Mouse (Mus musculus): Measurements from ENCODE around the gene Tdgf1. TPM values are rescaled to one million over a fixed set of nuclear protein-coding genes. Genes with fewer than 3 reads are reported as not detected.

The Tdgf1 gene
- polyA plus RNA-seq, 2 experiments: not detected

GRCm38 (mm10) chr9:110916786-110917185 lies 29.2 kb downstream of the Tdgf1 start, which contains the start of gene Fam240a:
TSS of gene Fam240a (minus strand) at chr9:110916861.
- H3K27me3 ChIP-seq (ENCODE audit: control insufficient read depth, insufficient read depth, low read length): no peaks in the 10 kb centered on the region
- no peak within 1 kb of the TSS for H3K4me2 ChIP-seq (ENCODE audit: low read depth)
- WGBS (ENCODE audit: insufficient replicate concordance): 66% methylated on average over 7 of the region's 7 CpGs
- H3K27ac ChIP-seq: no peak within 1 kb of the TSS
- no peak within 1 kb of the TSS for H3K9ac ChIP-seq (replicated peaks)
- no peak within 1 kb of the TSS for H3K4me3 ChIP-seq (ENCODE audit: insufficient read depth in 1 of 2, low read depth in 2 of 2, low read length in 2 of 2)
- TF ChIP-seq CTCF (IDR thresholded peaks at IDR 0.05; ENCODE audit: low read depth) (no peak), EP300 (IDR thresholded peaks at IDR 0.05; ENCODE audit: low read depth) (no peak)
- DNase-seq (ENCODE audit: low read depth in 3 of 3, low spot score in 3 of 3): no peak
- ATAC-seq (ENCODE audit: insufficient read depth): no peak
- H3K9me3 ChIP-seq (ENCODE audit: control insufficient read depth, low read length): no peaks in the 10 kb centered on the region
- H3K36me3 ChIP-seq (replicated peaks; ENCODE audit: control insufficient read depth, insufficient read depth, low read depth): no peaks in the 10 kb centered on the region
- H3K4me1 ChIP-seq (replicated peaks; ENCODE audit: control insufficient read depth in 2 of 2, insufficient read depth in 2 of 2, low read length in 1 of 2): no peaks in the 10 kb centered on the region

GRCm38 (mm10) chr9:110915466-110915865 lies 30.5 kb downstream of the Tdgf1 start:
- TF ChIP-seq EP300 (IDR thresholded peaks at IDR 0.05; ENCODE audit: low read depth) (no peak), CTCF (IDR thresholded peaks at IDR 0.05; ENCODE audit: low read depth) (no peak)
- Histone ChIP-seq H3K9ac (replicated peaks) (no peak overlapping the region), H3K27ac (no peak overlapping the region), H3K36me3 (replicated peaks; ENCODE audit: control insufficient read depth, insufficient read depth, low read depth) (no peaks in the 10 kb centered on the region), H3K4me1 (replicated peaks; ENCODE audit: control insufficient read depth in 2 of 2, insufficient read depth in 2 of 2, low read length in 1 of 2) (no peaks in the 10 kb centered on the region), H3K9me3 (ENCODE audit: control insufficient read depth, low read length) (no peaks in the 10 kb centered on the region), H3K4me2 (ENCODE audit: low read depth) (no peak overlapping the region), H3K4me3 (ENCODE audit: insufficient read depth in 1 of 2, low read depth in 2 of 2, low read length in 2 of 2) (no peak overlapping the region), H3K27me3 (ENCODE audit: control insufficient read depth, insufficient read depth, low read length) (no peaks in the 10 kb centered on the region)
- ATAC-seq (ENCODE audit: insufficient read depth) (no peak), DNase-seq (ENCODE audit: low read depth in 3 of 3, low spot score in 3 of 3) (no peak)
- WGBS (ENCODE audit: insufficient replicate concordance): 18% methylated on average over 8 of the region's 8 CpGs

- H3K27ac ChIP-seq: no peak overlapping the region
- no peak overlapping the region for H3K4me2 ChIP-seq (ENCODE audit: low read depth)
- DNase-seq (ENCODE audit: low read depth in 3 of 3, low spot score in 3 of 3): no peak
- 50% methylated on average over 21 of the region's 21 CpGs for WGBS (ENCODE audit: insufficient replicate concordance)
- H3K4me3 ChIP-seq (ENCODE audit: insufficient read depth in 1 of 2, low read depth in 2 of 2, low read length in 2 of 2): no peak overlapping the region
- no peaks in the 10 kb centered on the region for H3K4me1 ChIP-seq (replicated peaks; ENCODE audit: control insufficient read depth in 2 of 2, insufficient read depth in 2 of 2, low read length in 1 of 2)
- no peak for TF ChIP-seq EP300 (IDR thresholded peaks at IDR 0.05; ENCODE audit: low read depth)
- no peak for TF ChIP-seq CTCF (IDR thresholded peaks at IDR 0.05; ENCODE audit: low read depth)
- no peak for ATAC-seq (ENCODE audit: insufficient read depth)
- H3K27me3 ChIP-seq (ENCODE audit: control insufficient read depth, insufficient read depth, low read length): no peaks in the 10 kb centered on the region
- H3K9me3 ChIP-seq (ENCODE audit: control insufficient read depth, low read length): no peaks in the 10 kb centered on the region
- no peaks in the 10 kb centered on the region for H3K36me3 ChIP-seq (replicated peaks; ENCODE audit: control insufficient read depth, insufficient read depth, low read depth)
- no peak overlapping the region for H3K9ac ChIP-seq (replicated peaks)
Measured at GRCm38 (mm10) chr9:110914631-110915236, 31.2 kb downstream of the Tdgf1 start.

- Histone ChIP-seq H3K4me3 (ENCODE audit: insufficient read depth in 1 of 2, low read depth in 2 of 2, low read length in 2 of 2) (no peak overlapping the region), H3K4me1 (replicated peaks; ENCODE audit: control insufficient read depth in 2 of 2, insufficient read depth in 2 of 2, low read length in 1 of 2) (no peaks in the 10 kb centered on the region), H3K27ac (no peak overlapping the region), H3K9ac (replicated peaks) (no peak overlapping the region), H3K36me3 (replicated peaks; ENCODE audit: control insufficient read depth, insufficient read depth, low read depth) (no peaks in the 10 kb centered on the region), H3K9me3 (ENCODE audit: control insufficient read depth, low read length) (no peaks in the 10 kb centered on the region), H3K27me3 (ENCODE audit: control insufficient read depth, insufficient read depth, low read length) (no peaks in the 10 kb centered on the region), H3K4me2 (ENCODE audit: low read depth) (no peak overlapping the region)
- TF ChIP-seq CTCF (IDR thresholded peaks at IDR 0.05; ENCODE audit: low read depth): no peak
- TF ChIP-seq EP300 (IDR thresholded peaks at IDR 0.05; ENCODE audit: low read depth): no peak
- 40% methylated on average over 6 of the region's 6 CpGs for WGBS (ENCODE audit: insufficient replicate concordance)
- ATAC-seq (ENCODE audit: insufficient read depth) (no peak), DNase-seq (ENCODE audit: low read depth in 3 of 3, low spot score in 3 of 3) (no peak)
Measured at GRCm38 (mm10) chr9:110909371-110909967, 36.5 kb downstream of the Tdgf1 start.

- H3K4me1 ChIP-seq (replicated peaks; ENCODE audit: control insufficient read depth in 2 of 2, insufficient read depth in 2 of 2, low read length in 1 of 2): no peaks in the 10 kb centered on the region
- H3K27me3 ChIP-seq (ENCODE audit: control insufficient read depth, insufficient read depth, low read length): no peaks in the 10 kb centered on the region
- H3K9ac ChIP-seq (replicated peaks): no peak overlapping the region
- DNase-seq (ENCODE audit: low read depth in 3 of 3, low spot score in 3 of 3): no peak
- ATAC-seq (ENCODE audit: insufficient read depth): no peak
- H3K4me3 ChIP-seq (ENCODE audit: insufficient read depth in 1 of 2, low read depth in 2 of 2, low read length in 2 of 2): no peak overlapping the region
- H3K36me3 ChIP-seq (replicated peaks; ENCODE audit: control insufficient read depth, insufficient read depth, low read depth): no peaks in the 10 kb centered on the region
- 72% methylated on average over 3 of the region's 3 CpGs for WGBS (ENCODE audit: insufficient replicate concordance)
- no peak overlapping the region for H3K27ac ChIP-seq
- H3K9me3 ChIP-seq (ENCODE audit: control insufficient read depth, low read length): no peaks in the 10 kb centered on the region
- H3K4me2 ChIP-seq (ENCODE audit: low read depth): no peak overlapping the region
- TF ChIP-seq EP300 (IDR thresholded peaks at IDR 0.05; ENCODE audit: low read depth) (no peak), CTCF (IDR thresholded peaks at IDR 0.05; ENCODE audit: low read depth) (no peak)
Measured at GRCm38 (mm10) chr9:110908631-110909016, 37.3 kb downstream of the Tdgf1 start.

Measured in liver, embryonic 14.5 days (tissue).